Mouse (Mus musculus) spleen, adult 2 months (tissue): Measurements from ENCODE around the gene Cit. TPM values are rescaled to one million over a fixed set of nuclear protein-coding genes. Genes with fewer than 3 reads are reported as not detected.

Source experiments
- DNase-seq, 2 experiments: peaks; one replicate each; pipeline versions ENCODE4 v3.0.0 to v3.0.0-alpha.2; 2012 to 2021; ENCODE audit warnings: low spot score in 2 of 2, low read depth in 1 of 2
- H3K27ac ChIP-seq: fragments of 200-500 bp; 2 replicates; pipeline ENCODE4 v1.5.1; 2012; ENCODE audit warnings: low read length, inconsistent platforms; ENCODE audit not compliant: insufficient read depth
- H3K27me3 ChIP-seq: fragments of 200-500 bp; 2 replicates; pipeline ENCODE4 v1.6.1; 2012; ENCODE audit warnings: mild to moderate bottlenecking, moderate library complexity, low read length, inconsistent platforms; ENCODE audit not compliant: control insufficient read depth, insufficient read depth
- H3K36me3 ChIP-seq: fragments of 200-500 bp; 2 replicates; pipeline ENCODE4 v1.6.1; 2012; ENCODE audit warnings: mild to moderate bottlenecking, low read length, inconsistent platforms; ENCODE audit not compliant: control insufficient read depth, insufficient read depth
- H3K4me1 ChIP-seq: fragments of 200-500 bp; 2 replicates; pipeline ENCODE4 v1.6.1; 2011; ENCODE audit warnings: inconsistent platforms; ENCODE audit not compliant: control insufficient read depth, insufficient read depth, insufficient read length
- H3K4me3 ChIP-seq: fragments of 200-500 bp; 2 replicates; pipeline ENCODE4 v1.5.1; 2011; ENCODE audit warnings: mild to moderate bottlenecking, inconsistent platforms; ENCODE audit not compliant: insufficient read depth, insufficient read length; ENCODE audit errors: extremely low read depth
- CTCF ChIP-seq: fragments of 200-500 bp; IDR thresholded peaks from 2 replicates; pipeline ENCODE4 v1.5.1; 2011; ENCODE audit warnings: mild to moderate bottlenecking, inconsistent platforms; ENCODE audit not compliant: insufficient read depth, insufficient read length, insufficient replicate concordance; ENCODE audit errors: extremely low read depth
- POLR2A ChIP-seq: fragments of 200-500 bp; IDR thresholded peaks from 2 replicates; pipeline ENCODE4 v1.6.1; 2011; ENCODE audit warnings: low read depth, low read length, inconsistent platforms
- WGBS: fragments of 180-500 bp; shearing (Covaris S2); methylation state at CpG from one replicate; pipeline ENCODE4 v1.1.7; 2018; 5-methylcytosine and 5-hydroxymethylcytosine counted together
- polyA plus RNA-seq: library from polyadenylated mRNA; depleted of rRNA; stranded (reverse); fragments of >200 nt; gene quantifications from 2 replicates; pipeline ENCODE4 v1.2.3, GENCODE M21; 2012

Cit gene
- polyA plus RNA-seq, 1 experiment = 6.3 TPM

- no peaks in the 10 kb centered on the region for H3K36me3 ChIP-seq
- H3K27ac ChIP-seq = no peak overlapping the region
- WGBS = 88% methylated on average over 8 of the region's 8 CpGs
These were observed 158.1 kb downstream of the Cit start for GRCm38 (mm10) chr5:116003154-116003553.

GRCm38 (mm10) chr5:116003825-116004224 is 158.7 kb downstream of the Cit start:
- Histone ChIP-seq H3K4me3 (no peak overlapping the region), H3K27ac (no peak overlapping the region), H3K36me3 (no peaks in the 10 kb centered on the region)

More at GRCm38 (mm10) chr5:116003154-116003553, 158.1 kb downstream of the Cit start:
- no peaks in the 10 kb centered on the region for H3K4me1 ChIP-seq
- DNase-seq = no peak
- TF ChIP-seq CTCF (no peak), POLR2A (no peak)
- H3K27me3 ChIP-seq = no peaks in the 10 kb centered on the region
- no peak overlapping the region for H3K4me3 ChIP-seq

DNA sequence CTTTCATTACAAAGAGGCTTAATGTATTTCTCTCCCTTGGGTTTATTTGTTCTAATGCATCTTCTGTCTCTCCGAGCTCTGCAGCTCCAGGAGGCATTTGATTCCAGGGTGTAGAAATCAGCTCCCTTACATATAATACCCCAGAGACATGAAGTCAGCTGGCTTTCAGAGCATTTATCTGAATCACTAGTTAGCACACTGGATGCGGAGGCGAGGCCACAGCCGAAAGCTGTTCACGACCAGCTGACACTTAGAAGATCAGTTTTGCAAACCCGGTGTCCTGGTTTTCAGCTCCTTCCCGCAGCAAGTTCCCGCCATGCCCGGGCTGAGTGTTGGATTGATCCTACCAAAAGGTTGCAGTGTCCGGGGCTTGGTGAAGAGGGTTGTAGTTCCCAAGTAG is 159.2 kb downstream of the Cit start:
- no peak for DNase-seq
- no peaks in the 10 kb centered on the region for H3K4me1 ChIP-seq
- WGBS = 96% methylated on average over 10 of the region's 10 CpGs
- no peak for TF ChIP-seq CTCF
- no peak for TF ChIP-seq POLR2A
- H3K27ac ChIP-seq = no peak overlapping the region
- H3K4me3 ChIP-seq = no peak overlapping the region
- no peaks in the 10 kb centered on the region for H3K36me3 ChIP-seq
- H3K27me3 ChIP-seq = no peaks in the 10 kb centered on the region

More at GRCm38 (mm10) chr5:116003825-116004224, 158.7 kb downstream of the Cit start:
- Histone ChIP-seq H3K27me3 (no peaks in the 10 kb centered on the region), H3K4me1 (no peaks in the 10 kb centered on the region)
- TF ChIP-seq POLR2A (no peak), CTCF (no peak)
- no peak for DNase-seq
- 84% methylated on average over 13 of the region's 13 CpGs for WGBS

GRCm38 (mm10) chr5:116006324-116007099 is 161.4 kb downstream of the Cit start:
- Histone ChIP-seq H3K4me3 (no peak overlapping the region), H3K27me3 (no peaks in the 10 kb centered on the region), H3K4me1 (no peaks in the 10 kb centered on the region), H3K36me3 (no peaks in the 10 kb centered on the region), H3K27ac (no peak overlapping the region)
- whole genome bisulfite sequencing = 86% methylated on average over 22 of the region's 22 CpGs
- TF ChIP-seq CTCF = no peak
- no peak for TF ChIP-seq POLR2A
- no peak for DNase-seq

- 93% methylated on average over 13 of the region's 13 CpGs for WGBS
- H3K4me1 ChIP-seq = no peaks in the 10 kb centered on the region
- no peak for DNase-seq
- H3K4me3 ChIP-seq = no peak overlapping the region
- no peak for TF ChIP-seq POLR2A
- TF ChIP-seq CTCF = no peak
- no peak overlapping the region for H3K27ac ChIP-seq
- no peaks in the 10 kb centered on the region for H3K27me3 ChIP-seq
- no peaks in the 10 kb centered on the region for H3K36me3 ChIP-seq
These were observed 162.6 kb downstream of the Cit start for GRCm38 (mm10) chr5:116007723-116008122.

- peaks cover 2% of the 10 kb centered on the region; the same call in 1 of the 2 replicates for H3K4me1 ChIP-seq
- peaks cover 8% of the 10 kb centered on the region; the same call in 1 of the 2 replicates for H3K36me3 ChIP-seq
- 96% methylated on average over 15 of the region's 15 CpGs for WGBS
- no peak for TF ChIP-seq POLR2A
- TF ChIP-seq CTCF = no peak
- no peak for DNase-seq
- no peaks in the 10 kb centered on the region for H3K27me3 ChIP-seq
- H3K27ac ChIP-seq = no peak overlapping the region
- no peak overlapping the region for H3K4me3 ChIP-seq
These were observed 164.2 kb downstream of the Cit start for GRCm38 (mm10) chr5:116009091-116009851.

DNA sequence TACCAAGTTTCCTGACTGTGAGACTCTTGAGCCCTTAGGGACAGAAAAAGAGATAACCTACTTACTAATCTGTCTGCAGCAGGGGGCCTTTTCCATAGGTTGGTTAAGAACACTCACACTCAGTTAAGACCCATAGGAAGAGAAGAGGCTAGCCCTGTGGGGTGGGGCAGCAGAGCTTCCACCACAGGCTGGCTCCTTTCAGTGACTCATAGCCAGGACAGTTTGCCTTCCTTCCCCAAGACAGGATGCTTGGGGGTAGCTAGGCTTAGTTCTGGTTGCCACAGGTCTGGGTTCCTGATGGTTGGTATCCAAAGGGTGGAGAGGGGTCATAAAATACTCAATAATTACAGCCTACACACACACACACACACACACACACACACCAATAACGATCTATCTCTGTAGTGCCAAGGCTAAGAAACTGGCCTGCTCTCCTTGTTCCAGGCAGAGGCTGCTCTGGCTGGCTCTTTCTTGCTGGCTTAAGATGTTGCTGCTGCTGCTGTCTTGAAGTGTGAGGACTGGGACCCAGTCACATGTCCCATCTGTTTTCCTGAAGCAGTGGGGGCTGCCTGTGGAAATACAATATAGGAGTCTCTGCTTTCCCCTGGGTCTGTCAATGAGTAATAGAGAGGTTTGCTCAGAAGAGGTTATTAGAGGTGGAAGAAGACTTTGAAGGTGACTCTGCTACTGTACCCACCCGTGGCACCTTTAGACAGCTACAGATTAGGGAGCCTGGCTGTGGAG is 165.0 kb downstream of the Cit start:
- Histone ChIP-seq H3K27me3 (no peaks in the 10 kb centered on the region), H3K4me1 (peaks cover 2% of the 10 kb centered on the region; the same call in 1 of the 2 replicates), H3K4me3 (no peak overlapping the region), H3K36me3 (peaks cover 15% of the 10 kb centered on the region), H3K27ac (no peak overlapping the region)
- WGBS = 78% methylated on average over 2 of the region's 2 CpGs
- DNase-seq = no peak
- TF ChIP-seq POLR2A = no peak
- TF ChIP-seq CTCF = no peak
